Mouse (Mus musculus): Measurements from ENCODE around the gene Rxrb. TPM values are rescaled to one million over a fixed set of nuclear protein-coding genes. Genes with fewer than 3 reads are reported as not detected.
A peak's percentile ranks its signal among the peaks of the same experiment; 100 is the strongest.
"Not testable (repeated sequence)": the region's sequence is repeated elsewhere in the genome, so short reads cannot be mapped to it uniquely, and the experiment has no call there.

The Rxrb gene
- polyA plus RNA-seq (2012; rRNA removed) = 63.2 and 79.8 TPM in 2 replicates

GRCm38 (mm10) chr17:34031465-34032173 lies at the start of gene Rxrb, which contains the start of gene Slc39a7:
Gene Rxrb, plus strand, starts transcription at chr17:34031812.
Gene Slc39a7, minus strand, starts transcription at chr17:34031682.
- peak; percentile 97 for DNase-seq
- H3K4me1 ChIP-seq (ENCODE audit: control insufficient read depth, insufficient read depth, low read length) = peaks cover 19% of the 10 kb centered on the region
- under 1% methylated on average over 85 of the region's 88 CpGs for WGBS
- peak within 1 kb of the TSS; percentile 97 for H3K4me3 ChIP-seq (replicated peaks; ENCODE audit: extremely low read depth, low read depth, low read length)
- TF ChIP-seq POLR2A (IDR thresholded peaks at IDR 0.05; ENCODE audit: borderline replicate concordance, extremely low read depth, low read depth, low read length) = peak; percentile 67
- no peak for TF ChIP-seq CTCF (IDR thresholded peaks at IDR 0.05; ENCODE audit: insufficient read depth, low read length)

- 5% methylated on average over 8 of the region's 8 CpGs for WGBS
- peak; percentile 65 for DNase-seq
- peak; percentile 68 for TF ChIP-seq CTCF (IDR thresholded peaks at IDR 0.05; ENCODE audit: insufficient read depth, low read length)
- peaks cover 15% of the 10 kb centered on the region for H3K4me1 ChIP-seq (ENCODE audit: control insufficient read depth, insufficient read depth, low read length)
- not testable (repeated sequence) for H3K4me3 ChIP-seq (replicated peaks; ENCODE audit: extremely low read depth, low read depth, low read length)
These were observed 49.5 kb upstream of the Rxrb start for GRCm38 (mm10) chr17:33982136-33982535.

GRCm38 (mm10) chr17:33991788-33992664 lies 39.6 kb upstream of the Rxrb start:
- Histone ChIP-seq H3K4me3 (replicated peaks; ENCODE audit: extremely low read depth, low read depth, low read length) (no peak overlapping the region), H3K4me1 (ENCODE audit: control insufficient read depth, insufficient read depth, low read length) (no peaks in the 10 kb centered on the region)
- DNase-seq = peak; percentile 52
- 31% methylated on average over 10 of the region's 10 CpGs for WGBS
- TF ChIP-seq CTCF (IDR thresholded peaks at IDR 0.05; ENCODE audit: insufficient read depth, low read length) (peak; percentile 71), POLR2A (IDR thresholded peaks at IDR 0.05; ENCODE audit: borderline replicate concordance, extremely low read depth, low read depth, low read length) (no peak)

- Histone ChIP-seq H3K4me1 (ENCODE audit: control insufficient read depth, insufficient read depth, low read length) (no peaks in the 10 kb centered on the region; the same call in 1 of the 2 replicates), H3K4me3 (replicated peaks; ENCODE audit: extremely low read depth, low read depth, low read length) (no peak overlapping the region)
- 88% methylated on average over 8 of the region's 8 CpGs for WGBS
- TF ChIP-seq POLR2A (IDR thresholded peaks at IDR 0.05; ENCODE audit: borderline replicate concordance, extremely low read depth, low read depth, low read length) (no peak), CTCF (IDR thresholded peaks at IDR 0.05; ENCODE audit: insufficient read depth, low read length) (no peak)
- DNase-seq = no peak
These were observed 36.7 kb upstream of the Rxrb start for GRCm38 (mm10) chr17:33994959-33995358.

- DNase-seq = no peak
- WGBS = 57% methylated on average over 3 of the region's 3 CpGs
- TF ChIP-seq POLR2A (IDR thresholded peaks at IDR 0.05; ENCODE audit: borderline replicate concordance, extremely low read depth, low read depth, low read length) (0 out of 2 replicates have a peak, but pooled peaks have one; percentile 27), CTCF (IDR thresholded peaks at IDR 0.05; ENCODE audit: insufficient read depth, low read length) (no peak)
- Histone ChIP-seq H3K4me3 (replicated peaks; ENCODE audit: extremely low read depth, low read depth, low read length) (no peak overlapping the region), H3K4me1 (ENCODE audit: control insufficient read depth, insufficient read depth, low read length) (no peaks in the 10 kb centered on the region; the same call in 1 of the 2 replicates)
These were observed 36.0 kb upstream of the Rxrb start for GRCm38 (mm10) chr17:33995651-33996050.

GRCm38 (mm10) chr17:33997025-33997424 lies 34.6 kb upstream of the Rxrb start:
- WGBS = 96% methylated on average over 2 of the region's 2 CpGs
- DNase-seq; H3K4me3 ChIP-seq (replicated peaks; ENCODE audit: extremely low read depth, low read depth, low read length); H3K4me1 ChIP-seq (ENCODE audit: control insufficient read depth, insufficient read depth, low read length): not testable (repeated sequence)

GRCm38 (mm10) chr17:33998697-33999096 lies 32.9 kb upstream of the Rxrb start:
- 39% methylated on average over 5 of the region's 5 CpGs for WGBS
- not testable (repeated sequence) for H3K4me1 ChIP-seq (ENCODE audit: control insufficient read depth, insufficient read depth, low read length); DNase-seq
- peak overlapping the region; percentile 71 for H3K4me3 ChIP-seq (replicated peaks; ENCODE audit: extremely low read depth, low read depth, low read length)

- Histone ChIP-seq H3K4me3 (replicated peaks; ENCODE audit: extremely low read depth, low read depth, low read length) (peak overlapping the region; percentile 79), H3K4me1 (ENCODE audit: control insufficient read depth, insufficient read depth, low read length) (peaks cover 4% of the 10 kb centered on the region; the same call in 1 of the 2 replicates)
- TF ChIP-seq POLR2A (IDR thresholded peaks at IDR 0.05; ENCODE audit: borderline replicate concordance, extremely low read depth, low read depth, low read length) (no peak), CTCF (IDR thresholded peaks at IDR 0.05; ENCODE audit: insufficient read depth, low read length) (no peak)
- peak; percentile 40 for DNase-seq
- under 1% methylated on average over 87 of the region's 87 CpGs for WGBS
These were observed 32.1 kb upstream of the Rxrb start for GRCm38 (mm10) chr17:33999341-34000149.

GRCm38 (mm10) chr17:34000150-34000537 lies 31.5 kb upstream of the Rxrb start, which contains the start of gene H2-K1:
Gene H2-K1, minus strand, starts transcription at chr17:34000347.
- peak within 1 kb of the TSS; percentile 79 for H3K4me3 ChIP-seq (replicated peaks; ENCODE audit: extremely low read depth, low read depth, low read length)
- WGBS = under 1% methylated on average over 30 of the region's 30 CpGs
- peaks cover 4% of the 10 kb centered on the region; the same call in 1 of the 2 replicates for H3K4me1 ChIP-seq (ENCODE audit: control insufficient read depth, insufficient read depth, low read length)
- peak; percentile 94 for DNase-seq
- no peak for TF ChIP-seq CTCF (IDR thresholded peaks at IDR 0.05; ENCODE audit: insufficient read depth, low read length)
- peak; percentile 100 for TF ChIP-seq POLR2A (IDR thresholded peaks at IDR 0.05; ENCODE audit: borderline replicate concordance, extremely low read depth, low read depth, low read length)

GRCm38 (mm10) chr17:34000796-34001195 lies 30.8 kb upstream of the Rxrb start:
- H3K4me1 ChIP-seq (ENCODE audit: control insufficient read depth, insufficient read depth, low read length); H3K4me3 ChIP-seq (replicated peaks; ENCODE audit: extremely low read depth, low read depth, low read length); DNase-seq: not testable (repeated sequence)
- 51% methylated on average over 2 of the region's 2 CpGs for WGBS
